Mouse (Mus musculus): ENCODE data around the gene Mier3. TPM values are rescaled to one million over a fixed set of nuclear protein-coding genes. Genes with fewer than 3 reads are reported as not detected.

The Mier3 gene
- polyA plus RNA-seq, 1 experiment, result not detected

- no peak overlapping the region for H3K27ac ChIP-seq (ENCODE audit: insufficient read depth, low read depth, low read length)
- peak overlapping the region; percentile 66 for H3K4me3 ChIP-seq (ENCODE audit: insufficient read depth, low read depth, low read length)
- no peaks in the 10 kb centered on the region for H3K4me1 ChIP-seq (ENCODE audit: control insufficient read depth, insufficient read depth, low read length)
- TF ChIP-seq POLR2A (IDR thresholded peaks at IDR 0.05; ENCODE audit: insufficient read depth, low read depth, low read length) (no peak), CTCF (IDR thresholded peaks at IDR 0.05; ENCODE audit: insufficient read depth, low read depth, low read length) (no peak)
- WGBS, result under 1% methylated on average over 65 of the region's 65 CpGs
Measured at GRCm38 (mm10) chr13:111725165-111726077, 44.6 kb downstream of the Mier3 start.

DNA sequence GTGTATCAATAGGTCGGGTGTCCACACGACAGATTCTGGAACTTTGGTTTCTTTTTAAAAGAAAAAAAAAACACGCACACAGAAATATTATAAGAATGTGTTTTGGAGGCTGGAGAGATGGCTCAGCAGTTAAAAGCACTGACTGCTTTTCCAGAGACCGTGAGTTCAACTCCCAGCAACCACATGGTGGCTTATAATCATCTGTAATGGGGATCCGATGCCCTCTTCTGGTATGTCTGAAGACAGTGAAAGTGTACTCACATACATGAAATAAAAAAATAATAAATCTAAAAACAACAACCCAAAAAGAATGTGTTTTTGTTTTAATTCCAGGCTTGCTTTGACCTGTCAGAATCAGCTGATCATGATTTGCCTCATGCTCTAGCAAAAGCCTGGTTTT, 46.1 kb downstream of the Mier3 start:
- Histone ChIP-seq H3K27ac (ENCODE audit: insufficient read depth, low read depth, low read length) (no peak overlapping the region), H3K4me3 (ENCODE audit: insufficient read depth, low read depth, low read length) (no peak overlapping the region), H3K4me1 (ENCODE audit: control insufficient read depth, insufficient read depth, low read length) (no peaks in the 10 kb centered on the region)
- 88% methylated on average over 5 of the region's 5 CpGs for WGBS
- TF ChIP-seq POLR2A (IDR thresholded peaks at IDR 0.05; ENCODE audit: insufficient read depth, low read depth, low read length), result no peak
- no peak for TF ChIP-seq CTCF (IDR thresholded peaks at IDR 0.05; ENCODE audit: insufficient read depth, low read depth, low read length)

- WGBS, result 75% methylated on average over 7 of the region's 7 CpGs
- no peak overlapping the region for H3K27ac ChIP-seq (ENCODE audit: insufficient read depth, low read depth, low read length)
- H3K4me1 ChIP-seq (ENCODE audit: control insufficient read depth, insufficient read depth, low read length), result no peaks in the 10 kb centered on the region
- TF ChIP-seq POLR2A (IDR thresholded peaks at IDR 0.05; ENCODE audit: insufficient read depth, low read depth, low read length) (no peak), CTCF (IDR thresholded peaks at IDR 0.05; ENCODE audit: insufficient read depth, low read depth, low read length) (no peak)
- no peak overlapping the region for H3K4me3 ChIP-seq (ENCODE audit: insufficient read depth, low read depth, low read length)
Measured at GRCm38 (mm10) chr13:111741204-111741990, 60.6 kb downstream of the Mier3 start.

GRCm38 (mm10) chr13:111741991-111742615, 61.3 kb downstream of the Mier3 start:
- WGBS, result 58% methylated on average over 6 of the region's 6 CpGs
- Histone ChIP-seq H3K27ac (ENCODE audit: insufficient read depth, low read depth, low read length) (no peak overlapping the region), H3K4me1 (ENCODE audit: control insufficient read depth, insufficient read depth, low read length) (no peaks in the 10 kb centered on the region), H3K4me3 (ENCODE audit: insufficient read depth, low read depth, low read length) (no peak overlapping the region)
- TF ChIP-seq POLR2A (IDR thresholded peaks at IDR 0.05; ENCODE audit: insufficient read depth, low read depth, low read length) (no peak), CTCF (IDR thresholded peaks at IDR 0.05; ENCODE audit: insufficient read depth, low read depth, low read length) (no peak)

GRCm38 (mm10) chr13:111744233-111745000, 63.6 kb downstream of the Mier3 start:
- TF ChIP-seq POLR2A (IDR thresholded peaks at IDR 0.05; ENCODE audit: insufficient read depth, low read depth, low read length), result no peak
- no peak for TF ChIP-seq CTCF (IDR thresholded peaks at IDR 0.05; ENCODE audit: insufficient read depth, low read depth, low read length)
- no peak overlapping the region for H3K27ac ChIP-seq (ENCODE audit: insufficient read depth, low read depth, low read length)
- no peaks in the 10 kb centered on the region for H3K4me1 ChIP-seq (ENCODE audit: control insufficient read depth, insufficient read depth, low read length)
- WGBS, result 77% methylated on average over 6 of the region's 6 CpGs
- H3K4me3 ChIP-seq (ENCODE audit: insufficient read depth, low read depth, low read length), result no peak overlapping the region

GRCm38 (mm10) chr13:111745216-111745615, 64.4 kb downstream of the Mier3 start:
- WGBS, result 79% methylated on average over 7 of the region's 7 CpGs

DNA sequence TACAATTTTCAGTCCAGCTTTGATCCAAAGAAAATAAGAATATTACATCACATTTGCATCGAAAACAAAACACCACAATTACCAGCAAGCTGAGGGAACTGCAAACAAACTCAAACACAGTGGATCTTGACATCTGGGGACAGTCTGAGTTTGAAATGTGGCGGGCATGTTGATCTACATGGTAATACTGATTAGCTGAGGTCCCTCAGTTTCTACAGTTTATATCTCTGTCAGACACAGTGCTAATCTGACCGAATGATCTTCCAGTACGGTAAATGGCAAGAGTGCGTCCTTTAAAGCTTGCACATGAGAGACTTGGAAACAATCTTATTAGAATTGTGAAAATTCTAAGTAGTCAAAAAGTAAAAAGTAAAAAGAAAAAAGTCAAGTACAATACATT, 66.1 kb downstream of the Mier3 start:
- Histone ChIP-seq H3K27ac (ENCODE audit: insufficient read depth, low read depth, low read length) (no peak overlapping the region), H3K4me1 (ENCODE audit: control insufficient read depth, insufficient read depth, low read length) (no peaks in the 10 kb centered on the region), H3K4me3 (ENCODE audit: insufficient read depth, low read depth, low read length) (no peak overlapping the region)
- no peak for TF ChIP-seq POLR2A (IDR thresholded peaks at IDR 0.05; ENCODE audit: insufficient read depth, low read depth, low read length)
- TF ChIP-seq CTCF (IDR thresholded peaks at IDR 0.05; ENCODE audit: insufficient read depth, low read depth, low read length), result no peak
- 83% methylated on average over 5 of the region's 5 CpGs for WGBS

More at GRCm38 (mm10) chr13:111745216-111745615, 64.4 kb downstream of the Mier3 start:
- Histone ChIP-seq H3K4me1 (ENCODE audit: control insufficient read depth, insufficient read depth, low read length) (no peaks in the 10 kb centered on the region), H3K4me3 (ENCODE audit: insufficient read depth, low read depth, low read length) (no peak overlapping the region), H3K27ac (ENCODE audit: insufficient read depth, low read depth, low read length) (no peak overlapping the region)
- TF ChIP-seq CTCF (IDR thresholded peaks at IDR 0.05; ENCODE audit: insufficient read depth, low read depth, low read length), result no peak
- no peak for TF ChIP-seq POLR2A (IDR thresholded peaks at IDR 0.05; ENCODE audit: insufficient read depth, low read depth, low read length)
